Mouse (Mus musculus) cerebellum, adult 18-20 months (tissue): ENCODE measurements at regions not wholly inside any gene's neighbourhood (a gene's known extent, or its start where the extent isn't known, plus 50 kb on each side); places are given as distances from the start of the nearest gene placed in this dataset.
"Not testable (repeated sequence)": the region's sequence is repeated elsewhere in the genome, so short reads cannot be mapped to it uniquely, and the experiment has no call there.

ENCODE experiments used
- DNase-seq, 2 experiments: peaks; one replicate each; pipeline ENCODE4 v3.0.0; 2021

DNA sequence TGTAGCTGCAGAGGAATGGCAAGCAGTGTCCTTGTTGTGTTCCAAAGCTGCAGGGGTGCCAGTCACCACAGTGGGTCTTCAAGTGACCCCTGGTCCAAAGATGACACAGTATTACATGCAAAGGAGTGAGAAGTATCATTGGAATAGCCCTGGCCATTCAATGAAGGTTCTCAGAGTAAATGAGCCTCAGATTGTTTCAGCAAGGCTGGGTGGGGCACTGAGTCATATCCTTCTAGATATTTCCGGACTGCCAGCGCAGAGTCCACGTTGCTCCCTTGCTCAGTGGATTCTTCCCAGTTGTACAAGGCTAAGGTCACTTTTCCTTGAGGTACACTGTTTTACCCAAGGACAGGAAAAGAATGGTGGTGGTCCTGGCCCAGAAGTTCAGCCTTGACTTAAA lies 319.2 kb upstream of the Irx1 start:
- DNase-seq, result no peak

DNA sequence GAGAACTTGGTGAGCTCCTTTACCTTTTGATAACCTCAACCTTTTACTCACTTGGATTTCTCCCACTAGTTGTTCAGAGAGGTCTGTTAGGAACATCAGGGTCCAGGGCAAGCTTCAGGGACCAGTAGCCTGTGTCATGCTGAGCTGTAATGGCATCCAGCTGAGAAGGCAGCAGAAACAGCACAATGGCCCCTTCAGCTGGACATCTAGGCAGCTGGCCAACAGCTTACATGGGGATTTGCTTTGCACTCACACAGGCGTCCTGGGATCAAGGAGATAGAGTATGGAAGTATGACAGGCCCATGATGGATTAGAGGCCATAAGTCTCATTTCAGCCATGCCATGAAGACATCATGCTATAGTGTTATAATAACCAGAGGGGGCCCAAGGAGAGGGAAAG lies 320.2 kb upstream of the Irx1 start:
- DNase-seq, result no peak

DNA sequence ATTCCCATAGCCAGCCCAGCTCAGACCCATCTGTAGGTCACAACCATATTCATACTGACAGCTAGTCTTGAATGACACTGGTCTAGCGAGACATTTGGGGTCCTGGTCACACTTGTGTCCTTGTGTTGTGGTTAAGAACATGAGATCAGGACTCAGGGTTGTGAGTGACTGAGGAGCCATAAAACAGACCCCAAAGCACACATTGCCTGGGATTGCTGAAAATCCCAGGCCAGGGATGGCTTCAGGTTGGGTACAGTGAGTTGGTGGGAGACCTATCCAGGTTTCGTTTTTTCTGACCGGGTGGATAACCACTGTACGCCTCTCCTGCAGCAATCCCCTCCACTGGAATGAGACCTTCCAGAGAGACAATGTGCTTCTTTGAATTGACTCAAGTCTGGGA lies 322.8 kb upstream of the Irx1 start:
- no peak for DNase-seq

DNA sequence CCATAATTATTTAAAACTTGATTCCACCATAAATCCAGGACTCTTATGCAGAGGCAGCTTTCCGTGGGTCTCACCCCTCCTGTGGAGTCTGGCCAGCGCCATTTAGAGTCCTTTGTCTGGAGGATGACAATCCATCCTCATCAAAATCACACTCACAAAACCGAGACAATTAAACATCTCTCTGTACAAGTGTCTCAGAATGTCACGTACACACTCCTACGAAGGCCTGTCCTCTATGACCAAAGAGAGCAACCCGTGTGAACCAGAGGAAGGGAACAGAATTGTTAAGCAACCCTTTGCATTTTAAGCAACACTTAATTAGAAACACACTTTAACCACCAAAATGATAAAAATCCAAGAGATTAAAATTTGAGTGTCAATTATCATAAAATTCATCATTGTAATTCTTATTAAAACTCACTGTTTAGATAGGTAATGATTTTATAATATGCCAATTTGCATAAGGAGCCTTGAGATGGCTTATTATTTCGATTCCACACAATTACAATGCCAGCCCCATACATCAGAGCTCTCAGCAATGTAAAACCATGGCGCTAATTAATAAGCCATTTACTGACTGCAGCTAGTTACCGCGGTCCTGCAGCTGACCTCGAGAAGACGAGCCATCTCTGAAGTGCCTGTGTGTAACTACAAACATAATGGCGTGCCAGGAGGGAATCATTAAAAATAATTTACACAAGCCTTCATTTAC lies 325.0 kb upstream of the Irx1 start:
- DNase-seq, result no peak

- no peak for DNase-seq
These were observed 325.6 kb upstream of the Irx1 start for GRCm38 (mm10) chr13:72289093-72289501.

GRCm38 (mm10) chr13:72292361-72292760 lies 328.8 kb upstream of the Irx1 start:
- no peak for DNase-seq

DNA sequence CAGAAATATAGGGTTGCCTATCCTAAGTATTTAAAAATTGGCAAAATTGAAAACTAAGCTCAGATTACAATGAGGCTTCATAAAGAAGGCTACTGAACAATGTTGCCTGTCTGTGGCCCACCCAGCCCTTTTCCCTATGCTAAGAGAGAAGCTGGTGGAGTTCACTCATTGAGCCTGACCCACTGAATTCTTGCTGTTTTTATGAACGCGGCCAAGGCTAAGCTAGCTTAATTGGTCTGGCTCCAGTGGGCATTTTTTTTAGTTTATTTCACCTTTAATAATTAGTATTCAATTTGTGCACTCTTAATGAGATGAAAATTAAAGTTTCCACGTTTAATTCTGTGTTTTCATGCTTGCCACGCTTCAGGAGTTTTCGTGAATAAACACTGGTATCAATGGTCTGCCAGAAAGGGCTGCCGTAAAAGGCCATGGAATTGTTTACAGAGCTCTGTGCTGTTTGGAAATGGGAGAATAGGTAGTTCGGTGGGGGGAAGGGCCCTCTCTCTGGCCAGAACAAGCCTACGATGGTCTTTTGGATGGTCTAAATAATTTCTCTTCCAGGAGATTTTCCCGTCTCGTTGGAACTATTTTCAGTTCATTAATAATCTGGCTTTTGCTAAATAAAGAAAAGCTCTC lies 329.7 kb upstream of the Irx1 start:
- no peak for DNase-seq

DNA sequence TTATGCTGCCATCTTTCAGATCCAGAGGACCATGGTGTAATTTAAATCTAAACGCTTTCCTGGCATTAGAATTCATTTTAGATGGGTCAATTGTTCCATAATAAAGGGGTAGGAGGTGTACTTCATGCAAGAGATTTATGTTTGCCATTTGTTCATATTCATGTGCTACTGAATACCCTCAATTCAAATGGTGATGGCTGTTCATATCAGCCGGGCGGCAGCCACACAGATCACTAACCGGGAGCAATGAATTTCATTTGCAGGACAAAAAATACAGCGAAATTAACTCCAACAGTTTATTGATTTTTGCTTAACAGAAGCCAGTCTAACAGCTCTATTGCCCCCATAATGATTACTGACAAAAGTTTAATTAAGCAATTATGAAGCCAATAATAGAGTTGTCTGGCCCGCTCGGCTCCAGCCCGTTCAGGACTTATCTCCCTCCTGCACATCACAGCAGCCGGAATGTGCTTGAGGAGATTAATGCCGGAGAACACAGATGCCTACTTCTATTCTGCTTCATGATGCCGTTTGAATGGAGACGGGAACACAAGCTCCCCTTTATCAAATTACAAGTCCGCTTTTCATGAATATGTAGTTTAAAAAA lies 330.3 kb upstream of the Irx2 start:
- no peak for DNase-seq

DNA sequence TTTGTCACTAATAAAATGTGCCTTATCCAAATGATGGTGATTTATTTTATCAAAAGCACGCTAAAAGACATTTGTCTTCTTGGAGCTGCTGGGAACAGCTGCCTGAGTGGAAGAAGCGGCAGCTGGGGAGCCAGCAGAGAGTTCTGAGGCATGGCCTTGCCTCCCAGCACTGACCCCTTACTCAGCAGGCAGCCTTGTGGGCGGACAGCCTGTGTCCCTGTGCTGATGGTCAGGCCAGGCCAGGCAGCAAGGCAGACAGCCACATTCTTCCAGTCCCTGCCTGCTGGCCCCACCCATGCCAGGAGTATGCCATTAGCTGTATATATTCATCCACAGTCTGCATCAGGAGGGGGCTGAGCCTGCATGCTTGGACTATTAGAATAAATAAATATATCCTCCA lies 329.0 kb upstream of the Irx2 start:
- no peak for DNase-seq

DNA sequence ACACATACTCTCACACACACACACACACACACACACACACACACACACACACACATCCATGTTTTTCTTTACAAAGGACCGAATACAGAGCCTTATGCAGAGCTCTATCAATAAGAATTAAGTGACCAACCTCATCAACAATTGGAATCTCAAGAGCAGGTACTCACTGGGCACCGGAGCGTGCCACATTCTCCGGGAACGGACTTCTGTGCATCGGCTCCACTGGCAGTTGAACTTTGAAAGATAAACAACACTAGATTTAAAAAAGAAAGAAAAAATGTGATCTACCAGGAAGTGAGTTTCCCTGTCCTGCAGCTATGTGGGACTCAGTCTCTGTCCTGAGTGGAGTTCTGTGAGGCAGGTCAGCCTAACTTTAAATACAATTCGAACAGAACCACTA lies 327.5 kb upstream of the Irx2 start:
- no peak for DNase-seq

- no peak for DNase-seq
These were observed 326.8 kb upstream of the Irx2 start for GRCm38 (mm10) chr13:72301841-72302240.

DNA sequence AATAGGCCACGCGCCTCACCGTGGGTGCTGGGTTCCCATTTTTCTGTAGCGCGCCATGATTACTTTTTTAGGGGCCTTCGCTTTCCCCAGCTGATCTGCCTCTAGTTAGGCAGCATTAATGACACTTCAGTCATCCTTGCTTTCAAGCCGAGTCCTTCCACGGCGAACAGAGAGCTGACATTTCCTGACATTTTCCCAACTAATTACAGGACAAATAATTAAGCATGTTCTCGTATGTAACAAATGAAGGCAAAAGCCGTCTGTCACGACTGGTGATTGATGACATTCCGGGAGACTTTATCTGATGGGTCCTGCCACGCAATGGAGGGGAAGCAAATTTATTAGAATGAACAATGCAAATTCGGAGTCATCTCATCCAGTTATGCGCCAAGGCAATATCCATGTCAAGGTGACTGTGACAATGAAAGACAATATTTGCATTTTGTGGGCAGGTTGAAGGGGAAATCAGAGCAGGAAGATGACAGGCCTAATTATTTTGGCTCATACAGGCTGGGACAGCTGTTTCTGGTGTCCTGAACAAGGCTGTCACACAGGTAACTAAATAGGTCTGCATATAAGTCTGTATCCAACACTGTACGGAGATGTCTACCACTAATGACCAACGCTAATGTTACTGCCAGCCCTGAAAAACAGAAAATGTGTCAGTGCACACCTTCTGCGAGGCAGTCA lies 326.0 kb upstream of the Irx2 start:
- DNase-seq, result no peak

GRCm38 (mm10) chr13:72303126-72303760 lies 325.4 kb upstream of the Irx2 start:
- no peak for DNase-seq

DNA sequence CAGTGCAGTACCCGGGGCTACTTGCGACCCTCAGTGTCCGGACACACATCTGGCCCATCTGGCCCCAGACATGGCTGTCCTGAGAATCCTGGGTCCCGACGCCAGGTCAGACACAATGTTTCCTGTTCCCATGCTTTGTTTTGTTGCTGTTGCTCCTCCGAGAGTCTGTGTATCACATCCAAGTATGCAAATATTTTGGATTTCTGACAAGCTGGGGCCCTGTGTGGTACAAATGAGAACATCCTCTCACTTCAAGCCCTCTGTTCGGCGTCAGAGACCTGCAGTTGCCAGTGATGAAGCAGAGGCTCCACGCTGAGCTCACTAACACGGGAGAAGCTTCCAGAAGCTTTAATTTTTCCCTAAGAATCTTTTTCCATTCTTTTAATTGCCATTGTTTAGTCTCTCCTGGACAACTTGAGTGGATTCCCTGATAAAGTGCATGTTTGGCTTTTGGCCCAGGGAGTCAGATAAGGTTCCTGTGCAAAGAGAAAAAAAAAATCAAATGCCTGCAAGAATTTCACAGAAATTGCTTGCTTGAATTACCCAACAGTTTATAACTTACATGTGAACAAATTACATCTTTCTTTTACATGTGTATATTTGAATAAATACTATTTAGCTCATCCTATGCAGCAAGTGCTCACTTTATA lies 304.5 kb upstream of the Irx2 start:
- DNase-seq, result no peak

DNA sequence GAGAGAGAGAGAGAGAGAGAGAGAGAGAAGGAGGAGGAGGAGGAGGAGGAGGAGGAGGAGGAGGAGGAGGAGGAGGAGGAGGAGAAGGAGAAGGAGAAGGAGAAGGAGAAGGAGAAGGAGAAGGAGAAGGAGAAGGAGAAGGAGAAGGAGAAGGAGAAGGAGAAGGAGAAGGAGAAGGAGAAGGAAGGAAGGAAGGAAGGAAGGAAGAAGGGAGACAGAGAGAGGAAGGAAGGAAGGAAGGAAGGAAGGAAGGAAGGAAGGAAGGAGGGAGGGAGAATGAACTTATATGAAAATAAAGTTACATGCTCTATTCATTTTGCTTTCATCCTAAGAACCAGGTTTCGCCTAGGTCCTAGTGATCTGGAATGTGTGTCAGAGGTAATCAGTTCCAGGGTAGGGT lies 302.4 kb upstream of the Irx2 start:
- not testable (repeated sequence) for DNase-seq

GRCm38 (mm10) chr13:72345647-72346133 lies 282.9 kb upstream of the Irx2 start:
- no peak for DNase-seq

DNA sequence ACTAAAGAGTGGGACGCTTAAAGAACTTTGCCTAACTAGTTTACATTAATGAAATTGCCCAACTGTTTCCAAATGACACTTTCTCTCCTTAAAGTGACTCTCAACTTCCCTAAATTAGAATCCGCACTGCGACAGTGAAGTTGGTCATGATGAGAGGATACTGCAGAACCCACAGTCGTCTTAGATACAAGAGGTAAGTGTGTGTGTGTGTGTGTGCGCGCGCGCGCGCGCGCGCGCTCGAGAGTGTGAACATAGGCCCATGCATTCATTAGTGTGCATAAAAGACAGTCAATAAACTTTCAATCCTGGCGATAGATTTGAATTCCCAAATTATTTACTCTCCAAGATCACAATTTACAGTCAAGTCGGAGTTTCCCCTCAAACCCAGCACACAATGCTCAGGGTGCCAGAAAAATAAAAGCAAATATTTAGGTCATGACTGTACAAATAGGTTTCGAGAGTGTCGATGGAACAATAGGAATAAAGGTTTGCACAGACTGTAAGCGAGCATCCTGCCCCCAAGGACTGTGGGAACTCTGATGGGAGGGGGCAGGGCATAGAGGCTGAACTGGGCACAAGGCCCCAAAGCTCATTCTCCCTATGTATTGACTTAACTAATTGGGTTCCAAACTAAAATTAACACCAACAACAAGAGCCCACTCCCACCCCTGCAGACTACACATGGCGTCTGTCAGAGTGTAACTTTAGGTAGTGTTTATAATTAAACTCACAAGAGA lies 282.2 kb upstream of the Irx2 start:
- no peak for DNase-seq

DNA sequence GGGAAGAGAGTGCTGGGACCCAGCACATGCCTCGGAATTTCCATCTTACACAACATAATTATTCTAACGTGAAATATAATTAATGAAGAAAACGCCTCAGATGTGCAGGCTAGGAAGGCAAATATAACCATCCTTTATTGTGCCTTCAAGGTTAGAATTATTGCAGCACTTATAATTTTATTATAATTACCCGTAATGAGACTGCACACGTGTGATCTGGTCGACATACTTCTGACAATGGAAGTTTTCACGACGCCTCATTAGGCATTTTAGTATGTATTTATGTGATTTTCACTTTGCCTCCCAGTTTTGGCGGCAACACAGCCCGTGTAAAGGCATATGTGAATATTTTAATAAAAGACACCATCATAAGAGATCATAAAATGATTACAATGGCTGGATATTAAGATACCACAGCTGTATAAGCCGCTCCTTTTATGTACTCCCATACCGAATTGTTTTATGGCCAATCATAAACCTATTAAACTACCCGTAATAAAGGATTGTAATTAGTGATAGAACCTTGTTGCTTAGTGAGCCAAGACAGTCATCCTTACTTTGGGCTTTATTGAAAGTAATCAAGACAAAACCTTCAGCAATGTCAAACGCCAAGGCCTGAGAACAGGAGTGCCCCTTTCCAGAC lies 281.6 kb upstream of the Irx2 start:
- DNase-seq, result no peak

DNA sequence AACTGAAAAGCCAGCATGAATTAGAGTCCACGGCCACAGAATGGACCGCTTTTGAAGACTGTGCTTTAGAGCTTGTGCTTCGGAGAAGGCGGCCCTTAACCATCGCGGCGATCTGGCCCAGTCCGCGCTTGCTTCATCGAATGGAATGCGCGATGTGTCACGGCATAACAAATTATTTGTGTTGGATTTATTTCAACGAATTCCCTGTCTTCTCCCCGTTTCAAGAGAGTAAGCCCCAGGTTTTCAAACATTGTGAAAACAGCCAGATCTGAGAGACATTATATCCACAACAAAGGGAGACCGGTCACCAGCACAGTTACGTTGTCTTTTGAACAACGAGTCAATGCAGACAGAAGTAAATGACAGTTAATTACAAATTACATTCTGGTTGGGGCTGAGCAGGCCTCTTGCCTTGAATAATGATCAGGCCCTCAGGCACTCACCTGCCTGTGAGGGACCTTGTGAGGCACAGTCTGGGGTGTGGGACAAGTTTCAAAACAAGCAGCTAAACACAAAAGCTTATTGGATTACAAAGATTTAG lies 275.9 kb upstream of the Irx2 start:
- no peak for DNase-seq

GRCm38 (mm10) chr13:72355297-72355696 lies 273.3 kb upstream of the Irx2 start:
- no peak for DNase-seq

- no peak for DNase-seq
These were observed 272.8 kb upstream of the Irx2 start for GRCm38 (mm10) chr13:72355821-72356220.
